Mouse (Mus musculus) embryonic facial prominence, embryonic 13.5 days (tissue): Measurements from ENCODE around the gene Ankrd28. TPM values are rescaled to one million over a fixed set of nuclear protein-coding genes. Genes with fewer than 3 reads are reported as not detected.

Experiments
- ATAC-seq: fragments of 200-750 bp; cut with Nextera tagmentation; 2 replicates; pipeline ENCODE4 v1.8.0; 2017; ENCODE audit warnings: low read depth; ENCODE audit not compliant: insufficient number of reproducible peaks, insufficient read depth, low FRiP score, low TSS enrichment
- H3K27ac ChIP-seq: fragments of 300-500 bp; sonication (generic); 2 replicates; pipeline ENCODE4 v1.5.1; 2015; ENCODE audit warnings: moderate library complexity, mild to moderate bottlenecking, inconsistent platforms
- H3K27me3 ChIP-seq: fragments of 300-500 bp; sonication (generic); 2 replicates; pipeline ENCODE4 v1.6.1; 2015; ENCODE audit warnings: mild to moderate bottlenecking, inconsistent platforms
- H3K36me3 ChIP-seq: fragments of 300-500 bp; sonication (generic); 2 replicates; pipeline ENCODE4 v1.6.1; 2015; ENCODE audit warnings: mild to moderate bottlenecking, inconsistent platforms
- H3K4me1 ChIP-seq: fragments of 300-500 bp; sonication (generic); 2 replicates; pipeline ENCODE4 v1.6.1; 2015; ENCODE audit warnings: inconsistent platforms
- H3K4me2 ChIP-seq: fragments of 300-500 bp; sonication (generic); 2 replicates; pipeline ENCODE4 v1.6.1; 2015; ENCODE audit warnings: moderate library complexity, mild to moderate bottlenecking, inconsistent platforms
- H3K4me3 ChIP-seq: fragments of 300-500 bp; sonication (generic); 2 replicates; pipeline ENCODE4 v1.5.1; 2015; ENCODE audit warnings: mild to moderate bottlenecking, inconsistent platforms
- H3K9ac ChIP-seq: fragments of 300-500 bp; sonication (generic); 2 replicates; pipeline ENCODE4 v1.6.1; 2015; ENCODE audit warnings: mild to moderate bottlenecking, inconsistent platforms
- H3K9me3 ChIP-seq: fragments of 300-500 bp; sonication (generic); 2 replicates; pipeline ENCODE4 v1.6.1; 2016; ENCODE audit warnings: inconsistent platforms
- WGBS: fragments of 180-500 bp; shearing (Covaris S2); methylation state at CpG from one replicate; pipeline ENCODE4 v1.1.7; 2015; ENCODE audit warnings: mixed read lengths; 5-methylcytosine and 5-hydroxymethylcytosine counted together
- polyA plus RNA-seq: library from polyadenylated mRNA; unstranded; fragments of >200 nt; fragmentation: Nextera tagmentation; extraction: Ambion mirVana; gene quantifications from 2 replicates; pipeline ENCODE4 v1.2.1, GENCODE M21; 2015

Gene Ankrd28
- polyA plus RNA-seq, 1 experiment from 2014 or later: 10.9 TPM

DNA sequence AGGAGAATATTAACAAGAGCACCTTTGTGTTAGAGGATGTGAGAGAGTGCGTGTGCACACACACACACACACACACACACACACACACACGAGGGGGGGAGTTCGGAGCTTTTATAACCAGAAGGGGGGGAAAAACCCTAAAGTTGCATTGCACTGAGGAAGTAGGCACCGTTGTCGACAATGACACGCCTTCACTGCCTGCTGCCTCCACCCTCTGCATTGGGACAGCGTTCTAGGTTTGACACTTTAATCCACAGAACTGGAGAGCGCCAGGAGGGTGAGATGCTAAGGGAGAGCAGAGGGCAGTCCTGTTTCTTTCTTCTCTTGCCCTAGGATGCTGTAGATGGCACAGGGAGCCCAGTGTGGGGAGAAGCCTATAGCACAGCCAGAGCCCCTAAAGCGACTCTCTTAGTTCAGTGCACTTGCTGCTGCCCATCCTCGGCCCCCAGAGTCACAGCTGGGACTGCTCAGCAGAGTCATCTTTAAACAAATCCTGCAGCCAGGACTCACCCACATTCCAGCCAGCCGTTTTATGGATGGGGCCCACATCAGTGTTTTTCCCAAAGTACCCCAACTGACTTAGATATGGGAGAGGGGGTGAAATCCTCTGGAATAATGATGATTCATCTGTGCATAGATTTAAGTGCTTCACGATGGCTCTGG is 165.4 kb downstream of the Ankrd28 start:
- H3K4me1 ChIP-seq: peaks cover 70% of the 10 kb centered on the region
- 62% methylated on average over 12 of the region's 12 CpGs for WGBS
- ATAC-seq: no peak

DNA sequence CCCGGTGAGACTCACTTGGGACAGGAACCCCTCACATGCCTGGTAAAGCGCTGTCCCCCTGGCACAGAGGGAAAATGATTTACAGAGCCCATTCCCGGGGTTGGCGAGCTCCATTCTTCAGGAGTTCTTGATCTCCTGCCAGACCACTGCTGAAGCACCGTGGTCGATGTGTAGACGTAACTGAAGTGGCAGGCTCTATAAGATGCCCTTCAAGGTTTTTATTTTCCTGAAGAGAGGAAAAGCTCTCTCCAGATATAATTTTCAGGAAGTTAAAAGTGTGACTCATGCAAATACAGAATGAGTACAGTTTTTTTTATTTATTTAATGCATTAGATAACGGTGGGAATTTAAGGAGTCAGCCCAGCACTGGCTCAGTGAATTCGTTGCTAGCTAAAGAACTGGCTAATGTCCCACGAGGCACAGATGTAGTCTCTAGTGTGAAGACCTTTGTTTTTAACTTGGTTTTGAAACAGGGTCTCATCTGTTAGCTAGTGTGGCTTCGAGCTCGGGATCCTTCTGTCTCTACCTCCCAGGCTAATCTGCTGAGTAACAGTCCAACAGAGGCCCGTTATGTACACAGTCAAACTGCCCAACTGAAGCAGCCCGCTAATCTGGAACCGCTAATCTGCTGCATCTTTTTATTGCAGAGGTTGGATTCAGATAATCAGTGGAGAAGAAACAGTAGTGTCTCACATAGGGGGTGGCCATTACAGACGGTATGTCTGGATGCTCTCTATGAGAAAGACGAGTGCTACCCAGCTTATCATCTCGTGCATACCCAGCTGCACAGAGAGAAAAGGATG is 166.2 kb downstream of the Ankrd28 start:
- ATAC-seq: no peak
- Histone ChIP-seq H3K9ac (no peak overlapping the region), H3K4me1 (peaks cover 70% of the 10 kb centered on the region), H3K9me3 (no peaks in the 10 kb centered on the region), H3K4me3 (no peak overlapping the region), H3K36me3 (peaks cover 18% of the 10 kb centered on the region), H3K27me3 (no peaks in the 10 kb centered on the region), H3K27ac (peak overlapping the region; percentile 100), H3K4me2 (no peak overlapping the region; the same call in 1 of the 2 replicates)
- WGBS: 60% methylated on average over 18 of the region's 18 CpGs

More for the DNA sequence above, 165.4 kb downstream of the Ankrd28 start:
- H3K4me3 ChIP-seq: no peak overlapping the region
- H3K27ac ChIP-seq: peak overlapping the region; percentile 100
- no peaks in the 10 kb centered on the region for H3K27me3 ChIP-seq
- no peak overlapping the region for H3K4me2 ChIP-seq
- H3K9ac ChIP-seq: no peak overlapping the region
- no peaks in the 10 kb centered on the region for H3K9me3 ChIP-seq
- H3K36me3 ChIP-seq: peaks cover 18% of the 10 kb centered on the region

GRCm38 (mm10) chr14:31663376-31664099 is 166.9 kb downstream of the Ankrd28 start:
- Histone ChIP-seq H3K9me3 (no peaks in the 10 kb centered on the region), H3K27me3 (no peaks in the 10 kb centered on the region), H3K9ac (peak overlapping the region; percentile 40; the same call in 1 of the 2 replicates), H3K36me3 (peaks cover 18% of the 10 kb centered on the region), H3K27ac (peak overlapping the region; percentile 100), H3K4me3 (no peak overlapping the region), H3K4me1 (peaks cover 70% of the 10 kb centered on the region), H3K4me2 (no peak overlapping the region; the same call in 1 of the 2 replicates)
- ATAC-seq: no peak
- 86% methylated on average over 13 of the region's 13 CpGs for WGBS

- Histone ChIP-seq H3K4me2 (peak overlapping the region; percentile 64), H3K27ac (peak overlapping the region; percentile 100), H3K27me3 (no peaks in the 10 kb centered on the region), H3K4me3 (peak overlapping the region; percentile 39), H3K4me1 (peaks cover 78% of the 10 kb centered on the region), H3K9me3 (no peaks in the 10 kb centered on the region), H3K9ac (peak overlapping the region; percentile 69), H3K36me3 (peaks cover 11% of the 10 kb centered on the region)
- 24% methylated on average over 9 of the region's 9 CpGs for WGBS
- ATAC-seq: peak; percentile 38; the same call in 1 of the 2 replicates
Measured at GRCm38 (mm10) chr14:31662555-31663211, 167.8 kb downstream of the Ankrd28 start.

DNA sequence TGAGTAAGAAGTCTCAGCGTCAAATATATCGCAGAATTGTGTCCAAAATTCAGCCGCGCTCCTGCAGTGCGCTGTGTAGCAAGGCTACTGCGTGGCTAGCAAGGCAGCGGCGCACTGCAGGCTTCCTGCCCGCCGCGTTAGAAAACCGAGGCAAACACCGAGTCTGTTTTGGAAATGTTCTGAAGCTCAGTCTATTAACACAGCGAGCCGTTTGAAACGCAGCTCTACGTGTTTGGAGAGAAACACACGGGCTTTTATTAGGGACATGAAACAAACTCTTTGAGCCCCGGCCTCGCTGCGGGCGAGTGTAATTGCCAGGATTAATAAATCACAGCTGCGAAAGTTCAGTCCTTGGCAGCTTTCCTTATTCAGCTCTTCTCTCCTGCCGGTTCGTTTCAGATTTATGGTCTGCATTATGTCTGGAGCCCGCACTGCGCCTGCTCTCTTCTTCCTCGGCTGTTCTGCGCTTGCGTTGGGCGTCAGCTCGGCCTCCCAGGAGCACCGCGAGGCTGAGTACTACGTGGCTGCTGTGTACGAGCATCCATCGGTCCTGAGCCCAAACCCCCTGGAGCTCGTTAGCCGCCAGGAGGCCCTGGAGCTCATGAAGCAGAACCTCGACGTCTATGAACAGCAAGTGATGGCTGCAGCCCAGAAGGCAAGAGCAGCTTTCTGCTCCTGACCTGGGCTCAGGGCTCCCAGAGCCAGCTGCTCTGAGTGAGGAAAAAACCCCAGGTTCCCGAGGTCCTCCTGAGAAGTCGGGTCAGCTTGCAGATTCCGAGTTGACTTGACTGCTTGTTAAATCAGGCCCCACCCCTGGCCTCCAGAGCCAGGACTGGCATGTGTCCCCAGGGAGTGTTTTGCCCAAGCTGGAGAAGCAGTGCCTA is 168.5 kb downstream of the Ankrd28 start:
- no peaks in the 10 kb centered on the region for H3K9me3 ChIP-seq
- peak overlapping the region; percentile 39 for H3K4me3 ChIP-seq
- H3K4me1 ChIP-seq: peaks cover 86% of the 10 kb centered on the region
- ATAC-seq: peak; percentile 82
- H3K27ac ChIP-seq: peak overlapping the region; percentile 100
- peak overlapping the region; percentile 64 for H3K4me2 ChIP-seq
- peak overlapping the region; percentile 69 for H3K9ac ChIP-seq
- no peaks in the 10 kb centered on the region for H3K27me3 ChIP-seq
- H3K36me3 ChIP-seq: peaks cover 4% of the 10 kb centered on the region
- 4% methylated on average over 44 of the region's 44 CpGs for WGBS

DNA sequence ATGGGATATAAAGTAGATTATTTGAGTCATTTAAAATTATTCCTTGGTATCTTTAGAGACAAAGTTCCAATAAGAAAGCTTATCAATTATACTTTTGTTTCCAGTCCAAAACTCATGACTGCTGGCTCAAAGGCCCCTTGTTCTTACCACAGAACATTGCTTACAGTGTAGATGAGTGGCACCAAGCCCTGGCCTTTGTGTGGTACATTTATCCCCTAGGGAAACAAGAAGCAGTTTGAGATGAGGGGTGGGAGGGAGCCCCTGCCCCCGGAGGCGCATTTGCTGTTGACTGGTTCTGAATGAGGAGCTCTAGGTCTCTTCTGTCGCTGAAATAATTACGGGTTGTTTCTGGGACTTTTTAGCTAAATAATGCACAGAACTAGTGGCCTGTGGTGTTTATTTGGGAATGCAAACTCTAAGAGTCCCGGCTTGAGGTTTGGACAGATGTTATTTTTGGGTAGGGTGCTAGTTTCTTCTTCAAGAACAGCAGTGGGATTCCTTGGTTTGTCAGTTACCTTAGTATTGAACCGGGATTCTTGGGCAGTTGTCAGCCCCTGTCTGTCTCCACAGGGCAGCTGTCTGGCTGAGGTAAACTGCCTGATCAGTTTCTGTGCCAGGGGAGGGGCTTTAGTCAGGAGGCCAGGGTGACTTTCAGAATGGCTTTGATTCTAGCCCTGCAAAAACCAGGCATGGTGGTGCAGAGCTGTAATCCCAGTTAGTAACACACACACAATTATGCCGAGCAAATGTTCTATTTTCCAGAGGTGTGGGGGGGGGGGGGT is 169.9 kb downstream of the Ankrd28 start:
- 23% methylated on average over 7 of the region's 7 CpGs for WGBS
- peak overlapping the region; percentile 100 for H3K27ac ChIP-seq
- no peak overlapping the region for H3K4me3 ChIP-seq
- peak overlapping the region; percentile 11; the same call in 1 of the 2 replicates for H3K4me2 ChIP-seq
- peak overlapping the region; percentile 44; the same call in 1 of the 2 replicates for H3K9ac ChIP-seq
- H3K4me1 ChIP-seq: peaks cover 85% of the 10 kb centered on the region
- no peaks in the 10 kb centered on the region for H3K36me3 ChIP-seq
- ATAC-seq: no peak
- no peaks in the 10 kb centered on the region for H3K27me3 ChIP-seq
- H3K9me3 ChIP-seq: no peaks in the 10 kb centered on the region

- ATAC-seq: peak; percentile 43; the same call in 1 of the 2 replicates
- 48% methylated on average over 10 of the region's 10 CpGs for WGBS
- H3K9ac ChIP-seq: no peak overlapping the region
- H3K9me3 ChIP-seq: no peaks in the 10 kb centered on the region
- no peaks in the 10 kb centered on the region for H3K36me3 ChIP-seq
- H3K27ac ChIP-seq: peak overlapping the region; percentile 100
- peaks cover 76% of the 10 kb centered on the region for H3K4me1 ChIP-seq
- H3K27me3 ChIP-seq: no peaks in the 10 kb centered on the region
- no peak overlapping the region for H3K4me3 ChIP-seq
- no peak overlapping the region for H3K4me2 ChIP-seq
Measured at GRCm38 (mm10) chr14:31659501-31660181, 170.8 kb downstream of the Ankrd28 start.

- Histone ChIP-seq H3K9me3 (no peaks in the 10 kb centered on the region), H3K4me2 (no peak overlapping the region), H3K9ac (no peak overlapping the region), H3K27ac (no peak overlapping the region), H3K27me3 (no peaks in the 10 kb centered on the region), H3K36me3 (no peaks in the 10 kb centered on the region), H3K4me3 (no peak overlapping the region), H3K4me1 (peaks cover 62% of the 10 kb centered on the region)
- no peak for ATAC-seq
- WGBS: 81% methylated on average over 8 of the region's 8 CpGs
Measured at GRCm38 (mm10) chr14:31658126-31658680, 172.2 kb downstream of the Ankrd28 start.

DNA sequence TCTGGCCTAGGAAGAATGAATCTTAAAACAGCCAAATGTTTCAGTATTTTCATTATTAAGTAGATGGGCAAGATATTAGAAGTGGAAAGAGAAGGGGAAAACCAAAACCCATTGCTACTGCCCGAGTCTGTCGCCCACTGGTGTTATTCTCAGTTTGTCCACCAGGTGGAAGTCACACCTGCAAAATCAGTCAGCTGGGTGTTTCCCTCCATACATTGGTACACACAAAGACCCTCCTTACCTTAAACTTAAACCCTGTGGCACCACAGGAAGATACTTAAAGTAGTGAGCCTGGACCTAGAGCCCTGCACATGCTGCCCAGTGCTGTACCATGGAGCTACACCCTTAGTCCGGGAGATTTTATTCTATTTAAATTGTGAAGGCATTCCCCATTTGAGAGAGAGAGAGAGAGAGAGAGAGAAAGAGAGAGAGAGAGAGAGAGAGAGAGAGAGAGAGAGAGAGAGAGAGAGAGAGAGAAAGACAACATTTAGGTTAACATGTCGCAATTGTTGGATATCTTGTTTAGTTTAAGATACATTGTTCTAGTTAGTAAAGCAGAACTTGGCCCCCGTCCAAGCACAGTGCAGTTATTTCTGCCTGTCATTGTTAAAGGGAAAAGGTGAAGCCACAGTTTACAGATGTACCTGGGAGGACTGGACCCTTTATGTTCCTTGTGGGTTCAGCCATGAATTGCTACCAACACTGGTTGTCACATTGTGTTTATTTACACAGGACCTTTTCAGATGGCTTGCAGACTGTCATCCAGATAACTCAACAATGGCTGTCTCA is 173.4 kb downstream of the Ankrd28 start:
- no peak overlapping the region for H3K4me2 ChIP-seq
- 33% methylated on average over 5 of the region's 5 CpGs for WGBS
- no peak for ATAC-seq
- no peak overlapping the region for H3K9ac ChIP-seq
- no peaks in the 10 kb centered on the region for H3K36me3 ChIP-seq
- no peak overlapping the region for H3K4me3 ChIP-seq
- H3K27ac ChIP-seq: peak overlapping the region; percentile 5; the same call in 1 of the 2 replicates
- peaks cover 50% of the 10 kb centered on the region for H3K4me1 ChIP-seq
- H3K9me3 ChIP-seq: no peaks in the 10 kb centered on the region
- no peaks in the 10 kb centered on the region for H3K27me3 ChIP-seq
